10 mouse cellular contexts compared by ENCODE assay signal in genomic region chr4:13957920-13958319, GRCm38 (mm10).
DNase-seq lines count a peak whose midpoint lies in the region; ATAC-seq and TF ChIP-seq lines count a peak whose summit lies in the region.
"Had no signal": no experiment of that assay in that cellular context is flagged by ENCODE, and none has a peak within 500 bp of the region (broad histone marks: within the 10 kb centered on the region; RNA-seq: fewer than 3 reads in every experiment).

No protein-coding gene starts in this region.

- no peaks in the 10 kb centered on the region for H3K36me3 ChIP-seq in intestine, embryonic 14.5 days (ENCODE audit: control insufficient read depth, insufficient read depth, low read length)
- H3K36me3 ChIP-seq in intestine, embryonic 15.5 days, result no peaks in the 10 kb centered on the region
- H3K36me3 ChIP-seq in forebrain, postnatal 0 days (ENCODE audit: insufficient read depth), result no peaks in the 10 kb centered on the region

- no peak overlapping the region for H3K27ac ChIP-seq in intestine, embryonic 14.5 days (ENCODE audit: low read depth)
- H3K27ac ChIP-seq in intestine, embryonic 15.5 days, result no peak overlapping the region
- no peak overlapping the region for H3K27ac ChIP-seq in forebrain, postnatal 0 days (ENCODE audit: low read depth, low read length)
- no peak overlapping the region for H3K27ac ChIP-seq in layer of hippocampus, adult 2 months

- WGBS in intestine, embryonic 14.5 days, result 23% methylated on average over 4 of the region's 4 CpGs
- 40% methylated on average over 4 of the region's 4 CpGs for WGBS in intestine, embryonic 15.5 days
- 34% methylated on average over 4 of the region's 4 CpGs for WGBS in forebrain, postnatal 0 days

- H3K4me2 ChIP-seq in intestine, embryonic 14.5 days (ENCODE audit: low read length), result no peak overlapping the region
- H3K4me2 ChIP-seq in intestine, embryonic 15.5 days (replicated peaks), result no peak overlapping the region
- H3K4me2 ChIP-seq in forebrain, postnatal 0 days (ENCODE audit: low read depth), result no peak overlapping the region

- TF ChIP-seq CTCF in forebrain, postnatal 0 days (IDR thresholded peaks at IDR 0.05; ENCODE audit: low read depth), result no peak
- no peak for TF ChIP-seq CTCF in layer of hippocampus, adult 2 months (conservative IDR thresholded peaks at IDR 0.05)

- no peak for ATAC-seq in intestine, embryonic 14.5 days (replicated peaks; ENCODE audit: low FRiP score, low TSS enrichment, low read depth)
- ATAC-seq in intestine, embryonic 15.5 days, result no peak
- no peak; the same call in 1 of the 2 replicates for ATAC-seq in forebrain, postnatal 0 days
- no peak for ATAC-seq in megakaryocyte, adult 5-6 weeks (ENCODE audit: poor library complexity, severe bottlenecking)

- no peaks in the 10 kb centered on the region for H3K27me3 ChIP-seq in intestine, embryonic 14.5 days (replicated peaks; ENCODE audit: control insufficient read depth, insufficient read depth, low read length)
- no peaks in the 10 kb centered on the region for H3K27me3 ChIP-seq in intestine, embryonic 15.5 days (replicated peaks)
- no peaks in the 10 kb centered on the region for H3K27me3 ChIP-seq in forebrain, postnatal 0 days (ENCODE audit: insufficient read depth, low read length)

- peaks cover 10% of the 10 kb centered on the region for H3K4me1 ChIP-seq in intestine, embryonic 14.5 days (replicated peaks; ENCODE audit: control insufficient read depth, insufficient read depth, low read length)
- 0 out of 2 replicates have a peak, but pooled peaks cover 6% of the 10 kb centered on the region for H3K4me1 ChIP-seq in intestine, embryonic 15.5 days (replicated peaks)
- no peaks in the 10 kb centered on the region for H3K4me1 ChIP-seq in forebrain, postnatal 0 days (ENCODE audit: insufficient read depth)

- no peak overlapping the region for H3K4me3 ChIP-seq in intestine, embryonic 14.5 days (ENCODE audit: low read depth, low read length)
- no peak overlapping the region for H3K4me3 ChIP-seq in intestine, embryonic 15.5 days (replicated peaks)
- no peak overlapping the region for H3K4me3 ChIP-seq in forebrain, postnatal 0 days (ENCODE audit: low read depth, low read length)
- no peak overlapping the region for H3K4me3 ChIP-seq in layer of hippocampus, adult 2 months

- DNase-seq in intestine, embryonic 14.5 days (ENCODE audit: low spot score), result peak; percentile 54
- DNase-seq in cerebellum, adult 11-12 months, result peak; percentile 83
- DNase-seq in forebrain, postnatal 0 days, result peak; percentile 39
- peak; percentile 61 to 72 for DNase-seq in kidney, postnatal 4 days
- no peak for DNase-seq in spleen, adult 12 weeks (ENCODE audit: low spot score)
- no peak for DNase-seq in layer of hippocampus, adult 2 months (ENCODE audit: low spot score in 2 of 2)
- DNase-seq: adrenal gland, postnatal 36 days; lung, postnatal 36 days had no signal

- H3K9me3 ChIP-seq in intestine, embryonic 14.5 days (ENCODE audit: control insufficient read depth, low read length), result no peaks in the 10 kb centered on the region
- H3K9me3 ChIP-seq in intestine, embryonic 15.5 days, result no peaks in the 10 kb centered on the region
- no peaks in the 10 kb centered on the region for H3K9me3 ChIP-seq in forebrain, postnatal 0 days (ENCODE audit: low read length)

- no peak overlapping the region for H3K9ac ChIP-seq in intestine, embryonic 14.5 days (ENCODE audit: low read length)
- no peak overlapping the region for H3K9ac ChIP-seq in intestine, embryonic 15.5 days
- no peak overlapping the region for H3K9ac ChIP-seq in forebrain, postnatal 0 days

Comparison
In these comparisons a context has a peak if more than half of its experiments do, and no peak if none do; other contexts are left out.
1. DNase-seq: peak in intestine, embryonic 14.5 days (single experiment), cerebellum, adult 11-12 months (single experiment), forebrain, postnatal 0 days (single experiment) and kidney, postnatal 4 days (2 of 2); none in spleen, adult 12 weeks (single experiment) and layer of hippocampus, adult 2 months (0 of 2).